Mouse (Mus musculus) induced T-regulatory cell, adult 2 months (primary cell): Measurements from ENCODE around the gene Zscan12.
A peak's percentile ranks its signal among the peaks of the same experiment; 100 is the strongest.

Experiments
- DNase-seq: peaks from one replicate; pipeline ENCODE4 v3.0.0-alpha.2; 2012; ENCODE audit warnings: low read depth

The Zscan12 gene

GRCm38 (mm10) chr13:21402287-21402846, 39.7 kb downstream of the Zscan12 start, which contains the start of gene Zkscan3:
Gene Zkscan3, minus strand, starts transcription at chr13:21402755.
- DNase-seq, result peak; percentile 93

- DNase-seq, result no peak
Observed at GRCm38 (mm10) chr13:21402848-21403247, 40.2 kb downstream of the Zscan12 start.

- DNase-seq, result no peak
Observed at GRCm38 (mm10) chr13:21407341-21407740, 44.7 kb downstream of the Zscan12 start.

- peak; percentile 74 for DNase-seq
Observed at GRCm38 (mm10) chr13:21407969-21408804, 45.6 kb downstream of the Zscan12 start.

GRCm38 (mm10) chr13:21408805-21409459, 46.3 kb downstream of the Zscan12 start:
- DNase-seq, result no peak

GRCm38 (mm10) chr13:21414231-21415212, 51.9 kb downstream of the Zscan12 start:
- DNase-seq, result peak; percentile 57

- peak; percentile 53 for DNase-seq
Observed at GRCm38 (mm10) chr13:21415266-21415665, 52.6 kb downstream of the Zscan12 start.

GRCm38 (mm10) chr13:21415750-21416149, 53.1 kb downstream of the Zscan12 start:
- no peak for DNase-seq

GRCm38 (mm10) chr13:21417298-21418010, 54.8 kb downstream of the Zscan12 start:
- DNase-seq, result peak; percentile 42

- no peak for DNase-seq
Observed at GRCm38 (mm10) chr13:21418865-21419264, 56.2 kb downstream of the Zscan12 start.
